ENCODE assay signal across 29 mouse cellular contexts in the genomic region with DNA sequence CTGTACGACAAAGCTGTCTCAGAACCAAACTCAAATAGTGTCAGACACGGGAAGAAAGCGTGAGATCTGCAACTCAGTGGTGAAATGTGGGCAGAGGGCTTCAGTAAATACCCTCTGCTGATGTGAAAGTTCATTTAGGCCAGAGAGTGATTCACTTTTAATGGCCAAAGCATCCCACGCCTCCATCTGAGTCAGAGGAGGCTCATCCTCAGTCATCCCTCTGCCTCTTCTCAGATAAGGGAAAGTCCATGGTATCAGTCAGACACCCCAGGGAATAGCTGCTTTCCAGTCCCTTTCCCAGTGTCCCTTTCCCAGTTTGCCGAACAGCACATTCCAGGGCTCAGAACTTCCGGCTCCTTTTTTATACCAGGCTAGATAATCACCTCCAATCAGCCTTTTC. TPM values are rescaled to one million over a fixed set of nuclear protein-coding genes. Genes with fewer than 3 reads are reported as not detected.
DNase-seq lines count a peak whose midpoint lies in the region; ATAC-seq and TF ChIP-seq lines count a peak whose summit lies in the region.
"Had no signal": no experiment of that assay in that cellular context is flagged by ENCODE, and none has a peak within 500 bp of the region (broad histone marks: within the 10 kb centered on the region; RNA-seq: fewer than 3 reads in every experiment).

No protein-coding gene starts in this region.

- no peak overlapping the region for H3K9ac ChIP-seq in heart, embryonic 12.5 days
- H3K9ac ChIP-seq: embryonic facial prominence, embryonic 12.5 days; forebrain, embryonic 13.5 days; limb, embryonic 15.5 days; liver, embryonic 15.5 days; lung, embryonic 14.5 days; neural tube, embryonic 15.5 days had no signal

- peaks cover 70% of the 10 kb centered on the region for H3K36me3 ChIP-seq in heart, embryonic 12.5 days
- peaks cover 78% of the 10 kb centered on the region for H3K36me3 ChIP-seq in C2C12 (ENCODE audit: control insufficient read depth, insufficient read depth)
- H3K36me3 ChIP-seq: G1E; liver, embryonic 15.5 days; neural tube, embryonic 15.5 days had no signal

- ATAC-seq in heart, embryonic 12.5 days (ENCODE audit: insufficient number of reproducible peaks, low FRiP score) = no peak
- ATAC-seq: forebrain, embryonic 13.5 days; hindbrain, embryonic 16.5 days had no signal

- DNase-seq in heart, adult 18-20 months = peak; percentile 26 to 43
- peak; percentile 89 for DNase-seq in 3T3-L1 (ENCODE audit: low read depth, low spot score)
- DNase-seq in left cerebral cortex, adult 9 months (ENCODE audit: low spot score in 2 of 2) = no peak
- no peak for DNase-seq in urinary bladder, postnatal 14 days (ENCODE audit: low spot score)
- DNase-seq: cerebellum, adult 11 months; cerebellum, adult 9-10 months; cerebellum, postnatal 36 days; kidney, adult 9 months; kidney, postnatal 10 days; layer of hippocampus, postnatal 36 days; lung, embryonic 14.5 days; lung, postnatal 14 days; midbrain, embryonic 14.5 days; right cerebral cortex, postnatal 25 days; spleen, adult 18-20 months; thymus, postnatal 14 days had no signal

- no peak for TF ChIP-seq POLR2A in embryonic fibroblast, embryonic 13.5 days (IDR thresholded peaks at IDR 0.05; ENCODE audit: low read depth, low read length)

- no peak overlapping the region for H3K27ac ChIP-seq in heart, embryonic 12.5 days (ENCODE audit: poor library complexity, severe bottlenecking)
- peak overlapping the region; percentile 93 for H3K27ac ChIP-seq in embryonic fibroblast, embryonic 13.5 days (ENCODE audit: insufficient read depth, low read length)
- H3K27ac ChIP-seq: embryonic facial prominence, embryonic 12.5 days; forebrain, embryonic 13.5 days; limb, embryonic 10.5 days; liver, embryonic 15.5 days; neural tube, embryonic 15.5 days had no signal

- no peak overlapping the region for H3ac ChIP-seq in C2C12 (ENCODE audit: control insufficient read depth, insufficient read length, low read depth)

- no peak overlapping the region for H3K4me3 ChIP-seq in heart, embryonic 12.5 days
- no peak overlapping the region for H3K4me3 ChIP-seq in C2C12 (ENCODE audit: insufficient read depth, poor library complexity, severe bottlenecking)
- no peak overlapping the region for H3K4me3 ChIP-seq in embryonic fibroblast, embryonic 13.5 days (ENCODE audit: insufficient read depth, low read length)
- H3K4me3 ChIP-seq: embryonic facial prominence, embryonic 12.5 days; forebrain, embryonic 13.5 days; limb, embryonic 10.5 days; limb, embryonic 15.5 days; liver, embryonic 15.5 days; neural tube, embryonic 15.5 days had no signal

- H3K79me3 ChIP-seq in C2C12 (ENCODE audit: low read depth) = peaks cover 7% of the 10 kb centered on the region

- H3K4me2 ChIP-seq in heart, embryonic 12.5 days = no peak overlapping the region
- H3K4me2 ChIP-seq: embryonic facial prominence, embryonic 12.5 days; forebrain, embryonic 13.5 days; heart, embryonic 11.5 days; limb, embryonic 15.5 days; liver, embryonic 15.5 days; lung, embryonic 14.5 days; neural tube, embryonic 15.5 days had no signal

- peaks cover 26% of the 10 kb centered on the region for H3K4me1 ChIP-seq in heart, embryonic 12.5 days (replicated peaks)
- H3K4me1 ChIP-seq in embryonic fibroblast, embryonic 13.5 days (ENCODE audit: control insufficient read depth, insufficient read depth, low read length) = peaks cover 41% of the 10 kb centered on the region
- H3K4me1 ChIP-seq: forebrain, embryonic 13.5 days; limb, embryonic 10.5 days; neural tube, embryonic 15.5 days had no signal

- no peak for TF ChIP-seq CTCF in C2C12 (IDR thresholded peaks at IDR 0.05; ENCODE audit: control insufficient read depth, insufficient read depth, insufficient read length)
- no peak for TF ChIP-seq CTCF in embryonic fibroblast, embryonic 13.5 days (IDR thresholded peaks at IDR 0.05; ENCODE audit: borderline replicate concordance, insufficient read depth, low read length)

- peaks cover 49% of the 10 kb centered on the region for H3K79me2 ChIP-seq in C2C12 (ENCODE audit: control insufficient read depth, insufficient read depth)

- H3K9me3 ChIP-seq in heart, embryonic 12.5 days (replicated peaks) = no peaks in the 10 kb centered on the region
- H3K9me3 ChIP-seq: embryonic facial prominence, embryonic 12.5 days; forebrain, embryonic 13.5 days; G1E; limb, embryonic 10.5 days; limb, embryonic 15.5 days; liver, embryonic 15.5 days; neural tube, embryonic 15.5 days had no signal

- H3K27me3 ChIP-seq in heart, embryonic 12.5 days (replicated peaks) = no peaks in the 10 kb centered on the region
- no peaks in the 10 kb centered on the region for H3K27me3 ChIP-seq in C2C12 (ENCODE audit: control insufficient read depth, insufficient read depth, insufficient read length)
- H3K27me3 ChIP-seq: embryonic facial prominence, embryonic 12.5 days; forebrain, embryonic 13.5 days; limb, embryonic 15.5 days; liver, embryonic 15.5 days; neural tube, embryonic 15.5 days had no signal

- 54% methylated on average over 6 of the region's 6 CpGs for WGBS in heart, embryonic 12.5 days

TF ChIP-seq in C2C12, 6 proteins besides CTCF, POLR2A, EP300 and RAD21:
- TF ChIP-seq MAX (IDR thresholded peaks at IDR 0.05) = no peak
- TF ChIP-seq FOSL1 (IDR thresholded peaks at IDR 0.05; ENCODE audit: insufficient read depth, low read length, poor library complexity, severe bottlenecking) = peak; percentile 82
- TF ChIP-seq CEBPB (IDR thresholded peaks at IDR 0.05; ENCODE audit: low read depth) = no peak

RNA-seq across cellular contexts. Expression of a gene that starts 30.7 kb away (rescaled TPM):
- total RNA-seq in heart, adult 18-20 months (2021) = 1 to 10 TPM; 4.2 to 4.9 TPM
- polyA plus RNA-seq in heart, embryonic 12.5 days (2016; fragmentation: Nextera tagmentation; extraction: Ambion mirVana) = 6.2 and 6.4 TPM in 2 replicates
- 2.4 TPM for polyA plus RNA-seq in C2C12 (2012; fragmentation: generic; extraction: Trizol)
- polyA plus RNA-seq in embryonic fibroblast, embryonic 13.5 days (2011; ENCODE audit: insufficient read length, low read depth, missing spikeins) = 5.0 and 6.8 TPM in 2 replicates
- total RNA-seq: monocyte, adult 5-6 weeks had no signal
- polyA plus RNA-seq: G1E had no signal

Comparison
In these comparisons a context has a peak if more than half of its experiments do, and no peak if none do; other contexts are left out.
1. DNase-seq: peak in heart, adult 18-20 months (2 of 2) and 3T3-L1 (single experiment); none in left cerebral cortex, adult 9 months (0 of 2) and urinary bladder, postnatal 14 days (single experiment).